Comparison of ENCODE assay signal across 23 mouse cellular contexts in genomic region chr5:80248530-80249122, GRCm38 (mm10).
DNase-seq lines count a peak whose midpoint lies in the region; ATAC-seq and TF ChIP-seq lines count a peak whose summit lies in the region.
"Had no signal": no experiment of that assay in that cellular context is flagged by ENCODE, and none has a peak within 500 bp of the region (broad histone marks: within the 10 kb centered on the region; RNA-seq: fewer than 3 reads in every experiment).

No protein-coding gene starts in this region.

- no peak for TF ChIP-seq CTCF in brain, embryonic 14.5 days (IDR thresholded peaks at IDR 0.05; ENCODE audit: borderline replicate concordance, extremely low read depth, insufficient read depth, insufficient read length)
- no peak for TF ChIP-seq CTCF in intestine, postnatal 0 days (IDR thresholded peaks at IDR 0.05; ENCODE audit: low read depth)

- no peak overlapping the region for H3K4me2 ChIP-seq in hindbrain, embryonic 14.5 days (replicated peaks)
- no peak overlapping the region for H3K4me2 ChIP-seq in neural tube, embryonic 12.5 days (replicated peaks)
- H3K4me2 ChIP-seq in intestine, postnatal 0 days (replicated peaks; ENCODE audit: low read depth), result no peak overlapping the region
- H3K4me2 ChIP-seq: forebrain, embryonic 13.5 days had no signal

- 60% methylated on average over 5 of the region's 5 CpGs for WGBS in hindbrain, embryonic 14.5 days
- 67% methylated on average over 5 of the region's 5 CpGs for WGBS in neural tube, embryonic 12.5 days
- WGBS in intestine, postnatal 0 days, result 89% methylated on average over 5 of the region's 5 CpGs
- WGBS in midbrain, embryonic 10.5 days, result 88% methylated on average over 5 of the region's 5 CpGs

- TF ChIP-seq POLR2A in brain, embryonic 14.5 days (IDR thresholded peaks at IDR 0.05; ENCODE audit: borderline replicate concordance, extremely low read depth, insufficient read depth, insufficient read length, poor library complexity, severe bottlenecking), result no peak

- H3K9ac ChIP-seq in hindbrain, embryonic 14.5 days, result no peak overlapping the region
- H3K9ac ChIP-seq in neural tube, embryonic 12.5 days, result no peak overlapping the region
- no peak overlapping the region for H3K9ac ChIP-seq in intestine, postnatal 0 days (ENCODE audit: low read depth, low read length)
- H3K9ac ChIP-seq: forebrain, embryonic 13.5 days; forebrain, postnatal 0 days had no signal

- no peaks in the 10 kb centered on the region for H3K27me3 ChIP-seq in hindbrain, embryonic 14.5 days (ENCODE audit: control insufficient read depth, insufficient read depth, low read length)
- H3K27me3 ChIP-seq in neural tube, embryonic 12.5 days (replicated peaks), result no peaks in the 10 kb centered on the region
- no peaks in the 10 kb centered on the region for H3K27me3 ChIP-seq in intestine, postnatal 0 days (replicated peaks; ENCODE audit: control insufficient read depth, insufficient read depth, low read length)
- H3K27me3 ChIP-seq in midbrain, embryonic 10.5 days (ENCODE audit: low read depth, poor library complexity, severe bottlenecking), result no peaks in the 10 kb centered on the region
- H3K27me3 ChIP-seq: forebrain, embryonic 13.5 days had no signal

- no peak for ATAC-seq in cerebellum, adult (ENCODE audit: insufficient number of reproducible peaks, low FRiP score, low TSS enrichment)
- ATAC-seq in hindbrain, embryonic 14.5 days (ENCODE audit: low FRiP score), result peak; percentile 59; the same call in 1 of the 2 replicates
- peak; percentile 68; the same call in 1 of the 2 replicates for ATAC-seq in neural tube, embryonic 12.5 days (ENCODE audit: low FRiP score, low read depth)
- no peak for ATAC-seq in intestine, postnatal 0 days
- ATAC-seq: CD4-positive, CD25-positive, alpha-beta regulatory T cell, adult 4 months; forebrain, embryonic 13.5 days; forebrain, postnatal 0 days; inflammation-experienced regulatory T-cells, adult 6 months had no signal

- H3K9me3 ChIP-seq in hindbrain, embryonic 14.5 days (ENCODE audit: control insufficient read depth, low read length), result no peaks in the 10 kb centered on the region
- no peaks in the 10 kb centered on the region for H3K9me3 ChIP-seq in neural tube, embryonic 12.5 days
- H3K9me3 ChIP-seq in intestine, postnatal 0 days (ENCODE audit: control insufficient read depth), result no peaks in the 10 kb centered on the region
- no peaks in the 10 kb centered on the region for H3K9me3 ChIP-seq in midbrain, embryonic 10.5 days (replicated peaks)
- H3K9me3 ChIP-seq: embryonic facial prominence, embryonic 10.5 days; forebrain, embryonic 13.5 days had no signal

- no peaks in the 10 kb centered on the region for H3K4me1 ChIP-seq in hindbrain, embryonic 14.5 days (replicated peaks; ENCODE audit: control insufficient read depth, insufficient read depth, low read length)
- no peaks in the 10 kb centered on the region for H3K4me1 ChIP-seq in neural tube, embryonic 12.5 days
- no peaks in the 10 kb centered on the region for H3K4me1 ChIP-seq in intestine, postnatal 0 days (replicated peaks; ENCODE audit: control insufficient read depth, insufficient read depth, low read length)
- H3K4me1 ChIP-seq in midbrain, embryonic 10.5 days, result no peaks in the 10 kb centered on the region
- H3K4me1 ChIP-seq: embryonic facial prominence, embryonic 10.5 days; forebrain, embryonic 13.5 days had no signal

- H3K4me3 ChIP-seq in hindbrain, embryonic 14.5 days (replicated peaks; ENCODE audit: low read length), result no peak overlapping the region
- H3K4me3 ChIP-seq in neural tube, embryonic 12.5 days, result no peak overlapping the region
- H3K4me3 ChIP-seq in intestine, postnatal 0 days (ENCODE audit: low read depth, low read length), result no peak overlapping the region
- H3K4me3 ChIP-seq in midbrain, embryonic 10.5 days, result no peak overlapping the region
- H3K4me3 ChIP-seq: embryonic facial prominence, embryonic 10.5 days; forebrain, embryonic 13.5 days had no signal

- H3K27ac ChIP-seq in hindbrain, embryonic 14.5 days, result no peak overlapping the region
- no peak overlapping the region for H3K27ac ChIP-seq in neural tube, embryonic 12.5 days
- no peak overlapping the region for H3K27ac ChIP-seq in intestine, postnatal 0 days (ENCODE audit: low read depth, low read length)
- no peak overlapping the region for H3K27ac ChIP-seq in midbrain, embryonic 10.5 days (replicated peaks)
- H3K27ac ChIP-seq: embryonic facial prominence, embryonic 10.5 days; forebrain, embryonic 13.5 days had no signal

- DNase-seq in cerebellum, postnatal 10 days, result peak; percentile 18 to 35
- DNase-seq in brain, embryonic 14.5 days (ENCODE audit: low read depth), result peak; percentile 24
- DNase-seq in hindbrain, embryonic 14.5 days (ENCODE audit: low spot score), result no peak
- DNase-seq in layer of hippocampus, postnatal 36 days, result no peak
- no peak for DNase-seq in midbrain, embryonic 10.5 days (ENCODE audit: low spot score)
- DNase-seq: adrenal gland, adult 8-10 months; adrenal gland, postnatal 36 days; B cell, adult 2 months; cerebellum, adult 18-20 months; cerebellum, adult 9-11 months; forebrain, postnatal 0 days; gastrocnemius, postnatal 36 days; heart, adult 11 months; heart, postnatal 10 days; heart, postnatal 4 days had no signal

- no peaks in the 10 kb centered on the region for H3K36me3 ChIP-seq in hindbrain, embryonic 14.5 days (replicated peaks; ENCODE audit: control insufficient read depth, insufficient read depth)
- H3K36me3 ChIP-seq in neural tube, embryonic 12.5 days, result no peaks in the 10 kb centered on the region
- H3K36me3 ChIP-seq in intestine, postnatal 0 days (ENCODE audit: control insufficient read depth, insufficient read depth), result no peaks in the 10 kb centered on the region
- no peaks in the 10 kb centered on the region for H3K36me3 ChIP-seq in midbrain, embryonic 10.5 days
- H3K36me3 ChIP-seq: embryonic facial prominence, embryonic 10.5 days; G1E had no signal

Comparison
In these comparisons a context has a peak if more than half of its experiments do, and no peak if none do; other contexts are left out.
1. DNase-seq: peak in cerebellum, postnatal 10 days (2 of 2) and brain, embryonic 14.5 days (single experiment); none in hindbrain, embryonic 14.5 days (single experiment), layer of hippocampus, postnatal 36 days (0 of 2) and midbrain, embryonic 10.5 days (single experiment).
2. ATAC-seq: peak in hindbrain, embryonic 14.5 days (single experiment) and neural tube, embryonic 12.5 days (single experiment); none in cerebellum, adult (single experiment) and intestine, postnatal 0 days (single experiment).